Mouse (Mus musculus) limb, embryonic 11.5 days (tissue): ENCODE data around the gene Mrpl57. TPM values are rescaled to one million over a fixed set of nuclear protein-coding genes. Genes with fewer than 3 reads are reported as not detected.

Experiments
- ATAC-seq: fragments of 200-750 bp; cut with Nextera tagmentation; 2 replicates; pipeline ENCODE4 v1.8.0; 2017; ENCODE audit warnings: low read depth; ENCODE audit not compliant: insufficient number of reproducible peaks, low FRiP score, low TSS enrichment
- DNase-seq: peaks from one replicate; pipeline ENCODE4 v3.0.0-alpha.2; 2015; ENCODE audit warnings: low spot score
- H3K27ac ChIP-seq: fragments of 300-500 bp; sonication (generic); replicated peaks from 2 replicates; pipeline ENCODE4 v1.5.1; 2014; ENCODE audit warnings: low read depth, mild to moderate bottlenecking, low read length
- H3K27me3 ChIP-seq: fragments of 300-500 bp; sonication (generic); 2 replicates; pipeline ENCODE4 v1.6.1; 2014; ENCODE audit warnings: mild to moderate bottlenecking, low read length, mixed read lengths; ENCODE audit not compliant: control insufficient read depth, insufficient read depth
- H3K36me3 ChIP-seq: fragments of 300-500 bp; sonication (generic); 2 replicates; pipeline ENCODE4 v1.6.1; 2014; ENCODE audit warnings: mild to moderate bottlenecking, low read length, moderate library complexity, mixed read lengths; ENCODE audit not compliant: control insufficient read depth, insufficient read depth
- H3K4me1 ChIP-seq: fragments of 300-500 bp; sonication (generic); 2 replicates; pipeline ENCODE4 v1.6.1; 2014; ENCODE audit warnings: low read length, mixed read lengths; ENCODE audit not compliant: control insufficient read depth, insufficient read depth
- H3K4me2 ChIP-seq: fragments of 300-500 bp; sonication (generic); 2 replicates; pipeline ENCODE4 v1.6.1; 2014; ENCODE audit warnings: low read depth, mild to moderate bottlenecking, moderate library complexity; ENCODE audit not compliant: severe bottlenecking
- H3K4me3 ChIP-seq: fragments of 300-500 bp; sonication (generic); 2 replicates; pipeline ENCODE4 v1.5.1; 2014; ENCODE audit warnings: low read depth, low read length
- H3K9ac ChIP-seq: fragments of 300-500 bp; sonication (generic); 2 replicates; pipeline ENCODE4 v1.6.1; 2014; ENCODE audit warnings: mild to moderate bottlenecking, low read length
- H3K9me3 ChIP-seq: fragments of 300-500 bp; sonication (generic); 2 replicates; pipeline ENCODE4 v1.6.1; 2016; ENCODE audit warnings: low read length; ENCODE audit not compliant: control insufficient read depth
- WGBS: fragments of 180-500 bp; shearing (Covaris S2); extraction: QIAGEN DNeasy Blood & Tissue Kit; methylation state at CpG from one replicate; pipeline ENCODE4 v1.1.7; 2014; 5-methylcytosine and 5-hydroxymethylcytosine counted together
- polyA plus RNA-seq: library from polyadenylated mRNA; unstranded; fragments of >200 nt; fragmentation: Nextera tagmentation; extraction: Ambion mirVana; gene quantifications from 2 replicates; pipeline ENCODE4 v1.2.1, GENCODE M21; 2014

The Mrpl57 gene
- polyA plus RNA-seq, 1 experiment from 2014 or later: 125 TPM

DNA sequence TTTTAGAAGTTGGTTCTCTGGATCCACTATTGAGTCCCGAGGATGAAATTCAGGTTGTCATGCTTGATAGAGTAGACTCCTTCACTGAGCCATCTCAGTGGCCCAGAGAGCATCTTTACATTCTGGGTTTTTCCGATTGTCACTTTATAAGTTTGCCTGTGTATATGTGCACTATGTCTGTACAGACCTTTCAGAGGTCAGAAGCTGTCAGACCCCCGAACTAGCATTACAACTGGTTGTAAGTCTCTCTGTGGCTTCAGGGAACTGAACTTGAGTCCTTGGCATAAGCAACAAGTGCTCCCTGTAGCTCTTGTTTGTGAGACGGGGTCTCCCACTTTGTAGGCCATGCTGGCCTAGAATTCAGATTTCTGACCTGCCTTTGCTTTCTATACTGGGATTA, 22.3 kb upstream of the Mrpl57 start:
- H3K4me2 ChIP-seq: no peak overlapping the region
- H3K36me3 ChIP-seq: peaks cover 13% of the 10 kb centered on the region; the same call in 1 of the 2 replicates
- DNase-seq (no peak), ATAC-seq (no peak)
- no peak overlapping the region for H3K4me3 ChIP-seq
- peaks cover 6% of the 10 kb centered on the region for H3K4me1 ChIP-seq
- H3K27me3 ChIP-seq: no peaks in the 10 kb centered on the region
- no peak overlapping the region for H3K9ac ChIP-seq
- H3K27ac ChIP-seq: no peak overlapping the region
- WGBS: 82% methylated on average over 4 of the region's 4 CpGs
- no peaks in the 10 kb centered on the region for H3K9me3 ChIP-seq

GRCm38 (mm10) chr14:57808558-57808957, 17.5 kb upstream of the Mrpl57 start:
- H3K4me2 ChIP-seq: no peak overlapping the region
- no peaks in the 10 kb centered on the region for H3K9me3 ChIP-seq
- ATAC-seq: no peak
- no peaks in the 10 kb centered on the region for H3K27me3 ChIP-seq
- H3K4me3 ChIP-seq: no peak overlapping the region
- H3K36me3 ChIP-seq: peaks cover 21% of the 10 kb centered on the region
- H3K4me1 ChIP-seq: no peaks in the 10 kb centered on the region
- no peak for DNase-seq
- no peak overlapping the region for H3K27ac ChIP-seq
- H3K9ac ChIP-seq: no peak overlapping the region
- WGBS: 81% methylated on average over 5 of the region's 5 CpGs

- Histone ChIP-seq H3K4me3 (no peak overlapping the region), H3K27ac (no peak overlapping the region), H3K9ac (no peak overlapping the region), H3K4me2 (no peak overlapping the region), H3K27me3 (no peaks in the 10 kb centered on the region), H3K4me1 (no peaks in the 10 kb centered on the region), H3K36me3 (peaks cover 28% of the 10 kb centered on the region), H3K9me3 (no peaks in the 10 kb centered on the region)
- DNase-seq: no peak
- no peak for ATAC-seq
- 91% methylated on average over 2 of the region's 2 CpGs for WGBS
Measured at GRCm38 (mm10) chr14:57810886-57811285, 15.1 kb upstream of the Mrpl57 start.

- no peak overlapping the region for H3K4me2 ChIP-seq
- ATAC-seq: no peak
Measured at GRCm38 (mm10) chr14:57811844-57812243, 14.2 kb upstream of the Mrpl57 start.

GRCm38 (mm10) chr14:57820839-57821238, 5.2 kb upstream of the Mrpl57 start:
- Histone ChIP-seq H3K4me2 (no peak overlapping the region), H3K27me3 (no peaks in the 10 kb centered on the region), H3K9ac (no peak overlapping the region), H3K4me1 (0 out of 2 replicates have a peak, but pooled peaks cover 3% of the 10 kb centered on the region), H3K4me3 (no peak overlapping the region), H3K36me3 (peaks cover 14% of the 10 kb centered on the region), H3K27ac (no peak overlapping the region), H3K9me3 (no peaks in the 10 kb centered on the region)
- DNase-seq (no peak), ATAC-seq (no peak)
- 96% methylated on average over 4 of the region's 4 CpGs for WGBS

More at GRCm38 (mm10) chr14:57811844-57812243, 14.2 kb upstream of the Mrpl57 start:
- H3K9ac ChIP-seq: no peak overlapping the region
- WGBS: 98% methylated on average over 5 of the region's 5 CpGs
- no peak overlapping the region for H3K27ac ChIP-seq
- peaks cover 25% of the 10 kb centered on the region for H3K36me3 ChIP-seq
- H3K4me3 ChIP-seq: no peak overlapping the region
- no peaks in the 10 kb centered on the region for H3K9me3 ChIP-seq
- DNase-seq: no peak
- H3K27me3 ChIP-seq: no peaks in the 10 kb centered on the region
- H3K4me1 ChIP-seq: no peaks in the 10 kb centered on the region

DNA sequence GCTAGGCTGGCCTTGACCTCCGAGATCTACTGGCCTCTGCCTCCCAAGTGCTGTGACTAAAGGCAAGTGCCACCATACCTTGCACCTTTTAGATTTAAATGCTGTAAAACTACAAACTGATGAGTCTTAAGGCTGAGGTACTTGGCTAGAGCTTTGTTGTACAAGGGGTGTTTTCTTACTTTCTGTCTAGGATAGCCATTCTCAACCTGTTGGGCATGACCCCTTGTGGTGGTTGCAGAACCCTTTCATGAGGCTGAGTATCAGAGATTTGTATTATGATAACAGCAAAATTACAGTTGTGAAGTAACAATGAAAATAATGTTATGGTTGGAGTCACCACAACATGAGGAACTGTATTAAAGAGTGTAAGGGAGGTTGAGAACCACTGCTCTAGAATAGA, 1.2 kb downstream of the Mrpl57 start:
- peaks cover 9% of the 10 kb centered on the region; the same call in 1 of the 2 replicates for H3K4me1 ChIP-seq
- H3K9ac ChIP-seq: no peak overlapping the region
- H3K36me3 ChIP-seq: no peaks in the 10 kb centered on the region
- no peaks in the 10 kb centered on the region for H3K27me3 ChIP-seq
- 76% methylated on average over 1 of the region's 1 CpGs for WGBS
- ATAC-seq: no peak
- no peak overlapping the region for H3K27ac ChIP-seq
- H3K9me3 ChIP-seq: no peaks in the 10 kb centered on the region
- peak overlapping the region; percentile 69; the same call in 1 of the 2 replicates for H3K4me2 ChIP-seq
- peak overlapping the region; percentile 76; the same call in 1 of the 2 replicates for H3K4me3 ChIP-seq
- DNase-seq: no peak

- Histone ChIP-seq H3K27me3 (no peaks in the 10 kb centered on the region), H3K27ac (no peak overlapping the region), H3K4me1 (no peaks in the 10 kb centered on the region), H3K4me2 (no peak overlapping the region), H3K4me3 (no peak overlapping the region), H3K9ac (no peak overlapping the region), H3K9me3 (no peaks in the 10 kb centered on the region), H3K36me3 (no peaks in the 10 kb centered on the region)
- ATAC-seq (no peak), DNase-seq (no peak)
- WGBS: 96% methylated on average over 2 of the region's 2 CpGs
Measured at GRCm38 (mm10) chr14:57833526-57833925, 7.5 kb downstream of the Mrpl57 start.

- no peak overlapping the region for H3K4me3 ChIP-seq
- peaks cover 2% of the 10 kb centered on the region; the same call in 1 of the 2 replicates for H3K36me3 ChIP-seq
- no peak for ATAC-seq
- no peak for DNase-seq
- H3K4me2 ChIP-seq: no peak overlapping the region
- no peaks in the 10 kb centered on the region for H3K27me3 ChIP-seq
- no peak overlapping the region for H3K27ac ChIP-seq
- H3K9ac ChIP-seq: no peak overlapping the region
- H3K4me1 ChIP-seq: no peaks in the 10 kb centered on the region
- WGBS: 92% methylated on average over 10 of the region's 10 CpGs
- no peaks in the 10 kb centered on the region for H3K9me3 ChIP-seq
Measured at GRCm38 (mm10) chr14:57835157-57835556, 9.1 kb downstream of the Mrpl57 start.

GRCm38 (mm10) chr14:57844535-57844934, 18.5 kb downstream of the Mrpl57 start:
- Histone ChIP-seq H3K27me3 (no peaks in the 10 kb centered on the region), H3K4me1 (no peaks in the 10 kb centered on the region), H3K4me2 (no peak overlapping the region), H3K27ac (no peak overlapping the region), H3K4me3 (no peak overlapping the region), H3K36me3 (peaks cover 2% of the 10 kb centered on the region; the same call in 1 of the 2 replicates), H3K9ac (no peak overlapping the region), H3K9me3 (no peaks in the 10 kb centered on the region)
- DNase-seq: no peak
- 89% methylated on average over 3 of the region's 3 CpGs for WGBS
- ATAC-seq: no peak
